Mouse (Mus musculus): Measurements from ENCODE around the gene Ttc16. TPM values are rescaled to one million over a fixed set of nuclear protein-coding genes. Genes with fewer than 3 reads are reported as not detected.

Ttc16 gene
- total RNA-seq, 2 experiments from 2014 or later = 0.13 to 0.26 TPM

GRCm38 (mm10) chr2:32720053-32720452, 55.4 kb downstream of the Ttc16 start:
- no peak for DNase-seq (ENCODE audit: low spot score in 2 of 2)

- no peak for DNase-seq (ENCODE audit: low spot score in 2 of 2)
Measured at GRCm38 (mm10) chr2:32718761-32719160, 56.7 kb downstream of the Ttc16 start.

GRCm38 (mm10) chr2:32714987-32715425, 60.4 kb downstream of the Ttc16 start:
- no peak for DNase-seq (ENCODE audit: low spot score in 2 of 2)

GRCm38 (mm10) chr2:32714117-32714986, 61.1 kb downstream of the Ttc16 start:
- DNase-seq (ENCODE audit: low spot score in 2 of 2) = no peak

- DNase-seq (ENCODE audit: low spot score in 2 of 2) = peak; percentile 94 to 96
Measured at GRCm38 (mm10) chr2:32712934-32713817, 62.3 kb downstream of the Ttc16 start, which contains the start of gene Cdk9. Gene Cdk9 (minus strand): TSS chr2:32713076.

- DNase-seq (ENCODE audit: low spot score in 2 of 2) = peak; percentile 95 to 97
Measured at GRCm38 (mm10) chr2:32712586-32712933, 62.9 kb downstream of the Ttc16 start.

GRCm38 (mm10) chr2:32712108-32712551, 63.3 kb downstream of the Ttc16 start:
- DNase-seq (ENCODE audit: low spot score in 2 of 2) = peak; percentile 62 to 65

- no peak for DNase-seq (ENCODE audit: low spot score in 2 of 2)
Measured at GRCm38 (mm10) chr2:32711301-32712056, 64.0 kb downstream of the Ttc16 start.

GRCm38 (mm10) chr2:32710425-32710824, 65.0 kb downstream of the Ttc16 start:
- no peak for DNase-seq (ENCODE audit: low spot score in 2 of 2)

GRCm38 (mm10) chr2:32709521-32710137, 65.8 kb downstream of the Ttc16 start:
- no peak for DNase-seq (ENCODE audit: low spot score in 2 of 2)

GRCm38 (mm10) chr2:32708643-32709042, 66.8 kb downstream of the Ttc16 start:
- peak; percentile 48 to 66 for DNase-seq (ENCODE audit: low spot score in 2 of 2)

Small RNA genes lying within 50 kb of the gene (microRNA-seq; reads per million reads assigned to microRNA genes)
- gene Mir2861 (ENCODE audit: borderline number of aligned reads in 2 of 2) (0 reads per million in 2 experiments), gene Mir3960 (ENCODE audit: borderline number of aligned reads in 2 of 2) (0 reads per million in 2 experiments)

Other genes starting within 250 kb of the Ttc16 start
- gene Fam102a, start 240.3 kb downstream of the Ttc16 start, total RNA-seq (2021) = 10 to 100 TPM; 27.4 to 41.0 TPM
- gene Dpm2, start 204.8 kb downstream of the Ttc16 start, total RNA-seq (2021) = 10 to 100 TPM; 49.7 to 58.0 TPM
- not detected for gene Pip5kl1, start 200.8 kb downstream of the Ttc16 start, total RNA-seq (2021)
- not detected for gene 9430097D07Rik, start 199.9 kb downstream of the Ttc16 start, total RNA-seq (2021)
- 10 to 100 TPM in 1 of 2 experiments, 1 to 10 TPM in 1; 6.6 to 11.4 TPM for gene St6galnac4, start 188.5 kb downstream of the Ttc16 start, total RNA-seq (2021)
- gene St6galnac6, start 175.9 kb downstream of the Ttc16 start, total RNA-seq (2021) = 10 to 100 TPM; 52.4 to 67.9 TPM
- gene Ak1, start 153.9 kb downstream of the Ttc16 start, total RNA-seq (2021) = 10 to 100 TPM; 31.2 to 48.5 TPM
- gene Eng, start 129.0 kb downstream of the Ttc16 start, total RNA-seq (2021) = 10 to 100 TPM; 77.1 to 81.3 TPM
- 10 to 100 TPM in 1 of 2 experiments, 1 to 10 TPM in 1; 8.2 to 10.3 TPM for gene Fpgs, start 71.5 kb downstream of the Ttc16 start, total RNA-seq (2021)
- gene Cdk9, start 62.6 kb downstream of the Ttc16 start, total RNA-seq (2021) = 10 to 100 TPM; 73.2 to 87.4 TPM
- 10 to 100 TPM; 11.6 to 14.9 TPM for gene Sh2d3c, start 54.6 kb downstream of the Ttc16 start, total RNA-seq (2021)
- not detected for gene 6330409D20Rik, start 34.6 kb downstream of the Ttc16 start, total RNA-seq (2021)
- gene Tor2a, start 18.4 kb downstream of the Ttc16 start, total RNA-seq (2021) = 10 to 100 TPM; 18.2 to 22.3 TPM
- gene Ptrh1, start 153 bp upstream of the Ttc16 start, total RNA-seq (2021) = 1 to 10 TPM; 5.4 to 9.9 TPM
- gene Cfap157, start 8.8 kb upstream of the Ttc16 start, total RNA-seq (2021) = under 1 TPM in 1 of 2 experiments, not detected in 1; 0.16 TPM
- 10 to 100 TPM; 22.1 to 36.6 TPM for gene Stxbp1, start 71.6 kb upstream of the Ttc16 start, total RNA-seq (2021)
- 10 to 100 TPM; 19.1 to 32.7 TPM for gene Fam129b, start 100.5 kb upstream of the Ttc16 start, total RNA-seq (2021)
- 100 to 1,000 TPM; 162 to 167 TPM for gene Rpl12, start 185.9 kb upstream of the Ttc16 start, total RNA-seq (2021)
- 10 to 100 TPM; 16.6 to 23.4 TPM for gene Lrsam1, start 186.0 kb upstream of the Ttc16 start, total RNA-seq (2021)
- 10 to 100 TPM; 15.7 to 17.2 TPM for gene Slc2a8, start 206.4 kb upstream of the Ttc16 start, total RNA-seq (2021)